Mouse (Mus musculus) left cerebral cortex, adult 9 months (tissue): ENCODE data around the gene Efna2.

Source experiments
- DNase-seq, 2 experiments: peaks; one replicate each; pipeline ENCODE4 v3.0.0; 2022; ENCODE audit warnings: low spot score in 2 of 2

Efna2 gene

DNA sequence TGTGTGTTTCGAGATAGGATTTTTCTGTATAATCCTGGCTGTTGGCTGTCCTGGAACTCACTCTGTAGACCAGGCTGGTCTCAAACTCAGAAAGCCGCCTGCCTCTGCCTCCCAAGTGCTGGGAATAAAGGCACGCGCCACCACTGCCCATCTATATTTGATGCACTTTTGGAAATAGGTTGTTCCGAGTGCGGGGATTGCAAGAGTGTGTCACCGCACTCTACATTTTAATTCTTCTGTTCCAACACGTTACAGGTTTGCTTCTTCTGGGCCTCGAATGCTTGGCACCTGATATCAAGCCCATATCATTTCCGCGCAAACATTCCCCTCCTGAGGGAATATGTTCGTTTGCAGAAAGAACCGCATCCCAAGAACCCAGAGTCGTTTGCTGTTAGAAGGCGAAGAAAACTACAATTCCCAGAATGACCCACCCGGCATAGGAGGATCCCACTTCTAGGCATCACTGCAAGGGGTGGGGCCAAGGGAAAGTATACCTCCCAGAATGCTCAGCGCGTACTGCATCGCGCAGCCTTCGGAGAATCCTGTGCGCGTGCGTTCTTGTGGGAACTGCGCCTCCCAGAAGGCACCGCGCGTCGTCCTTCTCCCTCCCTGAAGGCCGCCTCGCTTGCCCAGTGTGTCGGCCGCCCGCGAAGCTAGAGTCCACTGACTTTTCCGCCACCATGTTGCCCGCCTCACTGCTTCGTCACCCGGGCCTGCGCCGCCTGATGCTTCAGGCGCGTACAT, 37.3 kb upstream of the Efna2 start:
- DNase-seq = peak; percentile 91 to 96

DNA sequence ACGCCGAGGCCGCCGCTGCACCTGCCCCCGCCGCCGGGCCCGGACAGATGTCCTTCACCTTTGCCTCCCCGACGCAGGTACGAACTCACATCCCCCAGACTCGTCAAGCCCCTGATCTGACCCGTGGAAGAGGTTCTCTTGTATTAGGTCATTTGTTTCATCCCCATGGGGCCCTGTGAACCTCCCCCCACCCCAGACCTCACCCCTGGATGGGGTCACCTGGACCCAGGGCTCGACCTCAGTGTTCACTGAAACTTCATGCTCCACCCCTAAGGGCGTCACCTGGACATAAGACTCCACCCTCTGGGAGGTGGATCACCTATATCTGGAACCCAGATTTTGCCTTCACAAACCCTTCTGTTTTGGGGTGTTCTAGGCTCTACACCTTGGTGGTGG, 36.8 kb upstream of the Efna2 start:
- peak in 1 of 2 experiments; percentile 54 for DNase-seq

DNA sequence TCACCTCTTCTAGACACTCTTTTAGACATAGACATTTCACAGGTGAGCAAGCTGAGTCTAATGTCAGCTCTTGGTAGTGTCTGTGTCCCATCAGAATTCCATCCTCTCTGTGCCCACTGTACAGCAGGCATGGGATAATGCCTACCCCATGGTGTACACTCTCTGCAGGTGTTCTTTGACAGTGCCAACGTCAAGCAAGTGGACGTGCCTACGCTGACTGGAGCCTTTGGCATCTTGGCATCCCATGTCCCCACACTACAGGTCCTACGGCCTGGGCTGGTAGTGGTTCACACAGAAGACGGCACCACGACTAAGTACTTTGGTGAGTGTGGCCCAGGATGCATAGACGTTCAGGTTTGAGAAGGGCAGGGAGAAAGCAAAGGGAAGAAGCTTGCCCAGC, 35.6 kb upstream of the Efna2 start:
- DNase-seq = no peak

DNA sequence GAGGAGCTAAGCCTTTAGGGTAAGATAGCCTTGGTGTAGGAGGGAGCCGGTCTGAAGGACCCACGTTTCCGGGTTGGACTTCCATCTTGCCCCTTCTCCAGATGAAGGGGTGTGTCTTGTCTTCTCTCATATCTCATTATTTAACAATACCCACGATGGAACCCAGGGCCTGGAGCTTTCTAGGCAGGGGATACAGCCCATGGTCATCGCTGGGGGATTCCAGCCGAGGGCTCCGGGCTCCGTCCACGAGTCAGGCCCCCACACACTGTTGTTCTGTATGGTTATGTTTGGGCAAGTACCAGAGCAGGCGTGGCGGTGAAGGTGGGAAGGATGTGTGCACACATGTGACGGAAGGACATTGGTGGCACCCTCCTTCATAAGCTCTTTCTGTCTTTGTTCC, 35.1 kb upstream of the Efna2 start:
- DNase-seq = no peak

DNA sequence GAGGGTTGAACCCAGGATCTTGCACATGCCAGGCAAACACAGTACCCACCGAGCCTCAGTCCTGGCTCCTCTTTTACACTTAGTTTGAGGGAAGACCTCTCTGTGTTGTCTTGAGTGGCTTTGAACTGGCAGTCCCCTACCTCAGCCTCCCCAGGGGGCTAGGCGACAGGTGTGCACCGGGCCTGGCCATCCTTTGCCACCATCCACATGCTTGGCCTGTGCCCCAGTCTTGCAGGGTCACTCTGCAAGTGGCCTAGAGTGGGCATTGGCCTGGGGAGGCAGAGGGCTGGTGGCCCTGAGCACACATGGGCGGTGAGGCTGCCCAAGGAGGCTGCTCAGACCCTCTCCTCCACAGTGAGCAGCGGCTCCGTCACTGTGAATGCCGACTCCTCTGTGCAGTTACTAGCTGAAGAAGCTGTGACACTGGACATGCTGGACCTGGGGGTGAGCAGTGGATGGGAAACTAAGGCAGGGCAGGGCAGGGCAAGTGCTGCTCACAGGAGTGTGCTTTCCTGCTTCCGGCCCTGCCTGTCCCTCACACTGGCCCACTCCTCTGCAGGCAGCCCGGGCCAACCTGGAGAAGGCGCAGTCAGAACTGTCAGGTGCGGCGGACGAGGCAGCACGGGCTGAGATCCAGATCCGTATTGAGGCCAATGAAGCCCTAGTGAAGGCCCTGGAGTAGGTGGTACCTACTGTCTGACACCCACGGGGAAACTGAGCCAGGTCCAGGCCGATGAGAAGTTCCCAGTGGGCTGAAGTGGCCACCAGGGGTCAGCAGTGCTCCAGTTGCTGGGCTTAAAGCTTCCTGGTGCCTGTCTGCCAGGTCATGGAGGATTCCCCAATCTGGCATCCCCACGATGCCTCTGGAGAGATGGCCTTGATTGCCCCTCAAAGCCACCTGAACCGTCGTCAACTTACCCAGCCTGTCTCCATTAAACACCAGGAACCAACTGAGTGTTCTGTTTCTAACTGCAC, 34.1 kb upstream of the Efna2 start:
- DNase-seq = peak in 1 of 2 experiments; percentile 80

DNA sequence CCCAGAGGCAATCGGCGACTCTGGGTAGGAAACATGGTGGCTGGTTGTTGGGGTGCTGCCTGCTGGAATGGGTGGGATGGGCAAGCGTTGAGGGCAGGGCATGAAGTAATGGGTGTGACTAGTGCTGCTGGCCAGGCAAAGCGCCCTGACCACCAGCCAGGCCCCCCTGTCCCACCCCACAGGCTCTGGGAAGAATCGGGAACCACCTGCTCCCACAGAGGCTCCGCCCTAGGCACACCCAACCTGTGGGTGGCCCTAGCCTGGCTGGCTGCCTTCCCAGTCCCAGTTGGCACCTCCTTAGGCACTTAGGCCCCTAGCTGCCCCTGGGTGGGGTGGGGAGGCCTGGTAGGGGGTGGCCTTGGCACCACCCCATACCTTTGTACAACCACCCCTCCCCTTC, 33.4 kb upstream of the Efna2 start:
- DNase-seq = no peak

DNA sequence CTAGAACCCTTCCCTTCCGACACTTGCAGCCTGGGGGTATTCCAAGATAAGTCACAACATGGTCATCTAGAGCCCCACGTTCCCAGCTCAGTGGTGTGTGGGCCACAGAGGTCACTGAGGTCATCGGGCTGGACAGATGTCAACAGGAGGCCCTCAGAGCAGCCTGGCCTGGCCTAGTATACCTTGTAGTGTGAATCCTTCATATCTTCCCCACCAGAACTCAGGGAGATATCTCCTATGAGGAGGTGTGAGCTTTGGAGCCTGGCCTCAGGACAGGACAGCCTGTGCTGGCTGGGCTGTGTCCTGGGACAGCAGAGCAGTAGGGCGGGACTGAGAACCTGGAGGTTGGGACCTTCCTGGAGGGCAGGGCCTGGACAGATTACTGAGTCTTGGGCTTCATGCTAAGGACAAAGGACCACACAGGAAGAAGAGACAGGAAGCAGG, 32.7 kb upstream of the Efna2 start:
- no peak for DNase-seq

DNA sequence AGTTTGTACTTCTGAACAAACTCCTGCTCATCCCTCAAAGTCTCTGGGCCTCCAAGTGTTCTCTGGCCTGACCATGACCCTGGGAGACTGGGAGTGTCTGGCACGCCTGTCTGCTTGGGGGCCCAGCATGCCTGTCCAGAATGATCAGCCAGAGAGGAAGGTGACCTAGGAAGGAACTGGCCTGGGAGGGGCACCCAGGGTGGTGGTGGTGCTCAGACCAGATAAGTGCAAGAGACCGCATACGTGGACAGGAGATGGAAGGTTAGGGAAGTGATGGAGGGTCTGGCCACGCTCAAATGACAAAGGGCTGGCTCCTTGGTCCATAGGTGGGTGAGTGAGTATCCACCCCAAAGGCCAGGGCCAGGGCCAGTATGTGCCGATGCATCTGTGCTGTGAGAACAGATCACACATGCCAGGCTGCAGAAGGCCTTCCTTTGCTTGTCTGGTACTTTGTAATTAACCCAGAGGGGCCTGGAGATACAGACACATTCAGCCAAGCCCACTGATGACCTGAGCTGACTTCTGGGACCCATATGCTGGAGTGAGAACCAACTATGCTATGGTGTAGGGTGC, 32.0 kb upstream of the Efna2 start:
- DNase-seq = no peak

DNA sequence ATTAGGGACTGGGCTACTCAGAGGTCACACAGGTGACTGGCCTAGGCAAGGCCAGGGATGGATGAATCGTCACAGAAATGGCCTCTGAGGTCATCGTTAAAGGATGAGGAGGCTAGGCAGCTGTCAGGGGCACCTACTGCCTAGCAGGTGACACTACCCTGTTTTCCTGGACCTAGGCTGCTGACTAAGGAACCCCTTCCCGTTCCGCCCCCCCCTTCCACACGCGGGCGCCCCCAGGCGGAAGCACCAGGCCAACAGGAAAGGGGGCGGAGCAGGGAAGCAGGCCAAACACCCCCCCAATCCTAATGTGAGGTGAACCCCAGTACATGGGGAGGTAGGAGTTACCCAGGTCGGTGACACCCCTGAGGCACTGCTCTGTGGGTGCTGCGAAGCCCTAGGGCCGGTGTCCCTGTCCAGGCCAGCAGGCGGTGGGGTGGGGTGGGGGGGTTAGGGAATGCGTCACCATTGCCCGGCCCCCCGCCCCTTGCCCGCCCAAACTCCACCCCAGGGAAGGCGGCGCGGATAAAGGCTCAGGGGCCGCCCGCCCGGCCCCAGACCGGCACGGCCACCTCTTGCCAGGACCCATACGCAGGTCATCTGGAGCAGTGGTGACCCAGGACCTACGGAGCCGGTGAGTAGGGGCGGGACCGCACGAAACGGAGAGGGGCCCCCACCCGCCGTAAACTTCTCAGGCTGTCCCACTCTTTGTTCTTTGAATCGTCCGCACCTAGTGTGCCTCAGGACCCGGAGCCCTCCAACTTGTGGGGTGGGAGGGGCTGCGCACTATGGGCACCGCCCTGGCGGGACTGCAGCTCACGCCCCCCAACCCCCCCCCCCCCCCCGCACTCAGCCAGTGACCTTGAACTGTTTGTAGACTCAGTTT, 31.3 kb upstream of the Efna2 start, which contains the start of gene Midn:
TSS of gene Midn (plus strand) at position 554 of the 883 bp plus-strand sequence.
- peak in 1 of 2 experiments; percentile 76 for DNase-seq

DNA sequence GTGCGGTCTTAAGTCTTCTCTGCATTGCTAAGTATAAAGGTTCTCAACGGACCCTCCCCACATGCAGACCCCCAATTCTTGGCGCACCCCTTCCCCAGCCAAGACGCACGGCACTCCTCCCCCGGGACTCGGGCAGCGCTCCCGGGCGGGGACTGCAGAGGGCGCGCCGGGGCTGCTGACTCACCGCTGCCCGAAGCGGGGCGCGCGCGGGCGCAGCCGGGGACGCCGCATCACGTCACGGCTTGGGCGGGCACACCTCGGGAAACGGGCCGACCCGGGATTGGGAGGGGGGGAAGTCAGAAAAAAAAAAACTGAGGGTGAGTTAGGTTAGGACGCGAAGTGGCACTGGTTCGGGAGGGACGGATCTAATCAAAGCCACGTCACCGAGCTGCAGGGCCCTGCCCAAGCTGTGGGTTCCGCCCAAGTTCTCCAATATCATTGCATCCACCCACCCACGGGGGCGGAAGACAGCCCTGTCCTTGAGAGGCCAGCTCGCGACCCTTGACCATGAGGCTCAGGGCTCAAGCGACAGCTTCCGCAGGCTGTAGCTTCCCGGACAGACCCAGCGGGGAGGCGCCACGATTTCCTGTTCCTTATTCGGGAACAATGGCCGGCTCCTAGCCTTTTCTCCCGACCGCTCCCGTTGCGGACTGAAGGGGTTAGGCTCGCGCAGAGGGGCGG, 30.5 kb upstream of the Efna2 start:
- peak in 1 of 2 experiments; percentile 93 for DNase-seq

DNA sequence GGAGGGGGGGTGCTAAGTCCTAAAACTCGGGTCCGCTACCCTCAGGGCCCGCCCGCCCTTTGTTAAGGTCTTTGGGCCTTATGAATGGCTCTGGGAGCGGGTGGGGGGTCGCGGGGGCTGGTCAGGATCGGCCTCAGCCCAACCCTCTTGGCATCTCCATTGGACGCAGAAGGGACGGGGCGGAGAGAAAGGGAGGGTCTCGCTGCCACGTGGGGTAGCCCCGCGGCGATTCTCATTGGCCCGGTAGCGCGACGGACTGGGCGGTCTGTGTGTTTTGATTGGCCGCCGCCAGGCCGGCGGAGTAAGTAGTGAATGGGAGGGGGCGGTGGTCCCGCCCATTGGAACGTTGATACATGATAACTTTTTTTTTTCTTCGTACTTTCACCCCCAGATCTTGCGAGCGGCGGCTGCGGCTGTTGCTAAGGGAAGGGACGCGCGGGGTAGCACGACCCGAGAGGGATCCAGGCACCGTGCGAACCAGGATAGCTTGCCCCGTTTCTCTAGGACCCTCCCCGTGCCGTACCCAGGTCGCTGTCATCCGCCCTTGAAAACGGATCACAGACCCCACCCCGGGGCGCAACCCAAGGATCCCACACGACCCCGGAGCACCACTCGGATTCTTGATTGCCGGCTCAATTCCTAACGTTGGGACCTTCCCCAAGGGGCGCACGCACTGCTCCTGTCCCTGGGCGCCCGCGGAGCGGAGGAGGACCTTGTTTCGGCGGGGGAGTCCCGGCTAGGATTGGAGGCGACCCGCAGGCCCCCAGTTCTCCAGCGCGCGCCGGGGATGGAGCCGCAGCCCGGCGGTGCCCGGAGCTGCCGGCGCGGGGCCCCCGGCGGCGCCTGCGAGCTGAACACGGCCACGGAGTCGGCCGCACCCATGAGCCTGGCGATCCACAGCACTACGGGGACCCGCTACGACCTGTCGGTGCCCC, 29.7 kb upstream of the Efna2 start:
- peak; percentile 96 to 97 for DNase-seq

DNA sequence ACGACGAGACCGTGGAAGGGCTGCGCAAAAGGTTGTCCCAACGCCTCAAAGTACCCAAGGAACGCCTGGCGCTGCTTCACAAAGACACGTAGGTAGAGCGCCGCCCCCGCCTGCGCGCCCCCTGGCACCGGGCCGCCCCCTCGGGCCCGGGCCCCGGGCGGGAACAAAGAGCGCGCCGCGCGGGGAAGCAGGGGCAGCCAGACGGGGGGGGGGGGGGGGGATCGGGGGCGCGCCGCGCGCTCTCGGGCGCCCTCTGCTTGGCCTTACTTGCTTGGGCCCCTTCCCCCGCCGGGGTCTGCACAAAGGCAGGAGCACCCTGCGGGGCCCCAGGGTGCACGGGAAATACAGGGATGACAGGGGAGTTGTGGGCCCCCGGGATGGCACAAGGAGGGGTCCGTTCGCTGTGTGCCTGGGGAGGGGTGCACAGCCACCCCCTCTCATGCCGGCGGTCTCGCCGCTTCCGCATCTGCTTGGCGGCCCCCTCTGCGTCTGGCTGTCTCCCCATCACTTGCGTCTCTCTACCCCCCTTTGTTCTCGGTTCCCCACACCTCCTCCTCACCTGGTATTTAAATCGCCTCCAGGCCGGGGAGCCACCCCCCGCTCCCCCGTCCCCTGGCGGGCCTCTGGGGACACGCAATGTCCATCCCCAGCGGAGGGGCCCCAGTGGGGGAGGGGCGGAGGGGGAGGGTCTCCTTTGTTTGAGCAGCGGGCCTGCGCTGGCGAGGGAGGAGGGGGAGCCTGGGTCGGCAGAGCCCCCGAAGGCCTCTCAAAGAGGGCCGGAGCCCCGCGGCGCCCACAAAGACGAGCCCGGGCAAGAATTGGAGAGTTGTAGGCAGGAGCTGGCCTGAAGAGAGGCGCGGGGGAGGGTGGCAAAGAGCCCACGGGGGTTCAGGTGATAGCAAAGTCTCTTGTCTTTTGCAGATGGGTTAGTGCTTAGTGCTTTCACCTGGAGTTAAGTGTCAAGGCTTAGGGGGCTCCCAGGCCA, 28.8 kb upstream of the Efna2 start:
- peak in 1 of 2 experiments; percentile 53 for DNase-seq

DNA sequence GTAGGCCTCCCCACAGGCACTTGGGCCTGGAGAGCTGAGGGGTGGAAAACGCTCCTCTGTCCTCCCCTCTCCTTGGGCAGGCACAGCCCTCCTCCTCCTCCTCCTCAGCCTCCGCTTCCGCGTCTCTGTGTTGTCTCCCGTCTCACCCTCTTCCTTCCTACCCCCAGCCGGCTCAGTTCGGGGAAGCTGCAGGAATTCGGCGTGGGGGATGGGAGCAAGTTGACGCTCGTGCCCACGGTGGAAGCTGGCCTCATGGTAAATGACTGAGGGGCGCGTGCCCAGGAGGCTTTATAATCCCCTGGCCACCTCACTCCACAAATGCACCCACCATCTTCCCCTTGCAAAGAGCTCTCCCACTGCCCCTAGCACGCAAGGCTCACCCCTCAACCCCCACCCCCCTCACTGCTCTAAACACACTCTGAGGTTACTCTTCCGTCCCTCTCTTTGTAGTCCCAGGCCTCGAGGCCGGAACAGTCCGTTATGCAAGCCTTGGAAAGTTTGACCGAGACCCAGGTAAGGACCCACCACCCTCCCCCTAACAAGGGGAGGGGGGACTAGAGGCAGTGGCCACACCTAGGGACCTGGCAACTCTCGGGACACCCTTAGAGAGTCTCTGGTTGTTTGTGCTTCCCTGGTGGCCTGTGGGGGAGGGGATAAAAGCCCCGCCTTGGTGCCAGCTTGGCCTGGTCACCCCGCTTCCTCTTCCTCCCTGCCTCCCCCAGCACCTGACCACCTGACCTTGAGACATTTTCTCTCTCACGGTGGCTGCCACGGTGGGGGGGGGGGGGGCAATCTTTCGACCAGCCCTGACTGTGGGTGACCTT, 27.9 kb upstream of the Efna2 start:
- peak in 1 of 2 experiments; percentile 70 for DNase-seq

DNA sequence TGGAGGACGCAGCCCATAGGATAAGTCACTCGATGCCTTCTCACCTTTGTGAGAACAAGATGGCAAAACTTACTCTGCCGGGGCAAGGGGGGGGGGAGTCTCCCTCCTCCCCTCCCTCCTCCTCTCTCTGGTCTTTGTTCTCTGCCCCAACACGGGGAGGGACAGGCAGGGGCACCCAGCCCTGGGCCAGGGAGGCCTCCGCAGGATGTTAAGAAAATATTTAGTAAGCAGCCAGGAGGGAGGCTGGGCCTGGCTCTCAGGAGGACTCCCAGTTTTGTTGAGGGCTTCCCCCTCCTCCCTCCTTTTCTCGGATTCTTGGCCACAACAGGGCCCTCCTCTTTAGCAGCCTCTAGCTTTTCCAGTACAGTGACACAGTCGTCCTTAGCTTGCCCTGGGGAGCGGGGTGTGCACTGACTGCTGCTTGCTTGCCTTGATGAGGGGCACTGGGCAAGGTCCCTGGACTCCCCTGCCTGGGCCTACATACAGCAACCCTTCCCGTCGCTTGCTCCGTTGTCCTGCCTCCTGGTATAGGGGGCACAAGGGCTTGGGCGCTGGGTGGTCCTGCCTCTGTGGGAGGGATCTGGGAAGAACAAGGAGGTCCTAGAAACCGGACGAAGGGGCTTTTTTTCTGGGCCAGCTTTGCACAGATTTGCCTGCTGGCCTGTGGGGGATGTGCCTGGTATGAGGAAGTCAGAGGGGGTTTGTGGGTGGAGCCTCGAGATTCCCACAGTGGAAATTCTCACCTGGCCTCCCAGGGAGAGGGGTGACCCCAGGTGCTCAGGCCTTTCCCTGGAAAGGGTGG, 27.0 kb upstream of the Efna2 start:
- DNase-seq = peak in 1 of 2 experiments; percentile 37

DNA sequence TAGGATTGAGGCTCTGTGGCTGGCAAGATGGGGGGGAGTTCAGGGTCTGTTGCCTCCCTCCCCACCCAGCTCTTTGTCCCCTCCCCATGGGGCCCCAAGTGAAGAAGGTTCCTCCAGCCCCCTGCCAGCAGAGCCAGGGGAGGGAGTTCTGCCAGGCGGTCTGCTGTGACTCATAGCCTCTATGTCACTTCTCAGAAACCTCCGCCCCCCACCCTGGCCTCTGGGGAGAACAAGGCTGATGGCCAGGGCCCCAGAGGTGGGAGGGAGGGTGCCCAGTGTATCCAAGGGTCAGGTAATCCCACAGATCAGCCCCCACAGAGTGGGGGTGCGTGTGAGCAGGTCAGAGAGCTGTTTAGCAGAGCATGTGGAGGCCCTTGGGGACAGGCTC, 26.4 kb upstream of the Efna2 start:
- no peak for DNase-seq

DNA sequence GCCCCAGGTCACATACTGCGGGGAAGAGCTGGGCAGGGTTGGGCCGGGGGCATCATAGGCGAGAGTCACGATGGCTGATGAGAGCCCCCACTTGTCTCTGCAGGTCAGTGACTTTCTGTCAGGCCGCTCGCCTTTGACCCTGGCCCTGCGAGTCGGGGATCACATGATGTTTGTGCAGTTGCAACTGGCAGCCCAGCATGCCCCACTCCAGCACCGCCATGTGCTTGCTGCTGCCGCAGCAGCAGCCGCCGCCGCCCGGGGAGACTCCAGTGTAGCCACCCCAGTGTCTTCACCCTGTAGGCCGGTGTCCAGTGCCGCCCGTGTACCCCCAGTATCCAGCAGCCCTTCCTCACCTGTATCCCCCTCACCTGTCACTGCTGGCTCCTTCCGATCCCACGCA, 25.6 kb upstream of the Efna2 start:
- no peak for DNase-seq

DNA sequence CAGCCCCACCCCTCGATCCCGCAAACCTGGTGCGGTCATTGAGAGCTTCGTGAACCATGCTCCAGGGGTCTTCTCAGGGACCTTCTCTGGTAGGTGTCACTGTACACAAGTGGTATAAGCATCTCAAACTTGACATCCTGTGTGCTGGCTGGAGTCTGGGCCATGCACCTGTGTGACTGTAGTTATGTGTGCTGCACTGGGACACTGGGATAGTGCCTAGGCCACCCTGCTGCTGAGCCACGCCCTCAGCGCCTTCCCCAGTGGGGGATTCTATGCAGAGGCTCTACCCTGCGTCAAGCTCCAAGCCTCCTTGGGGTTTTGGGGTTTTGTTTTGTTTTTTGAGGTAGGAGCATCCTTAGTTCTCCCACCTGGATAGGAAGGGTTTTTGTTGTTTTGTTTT, 24.9 kb upstream of the Efna2 start:
- no peak for DNase-seq
